Mouse (Mus musculus) ES-E14 (cell line): ENCODE data around the gene Erg. TPM values are rescaled to one million over a fixed set of nuclear protein-coding genes. Genes with fewer than 3 reads are reported as not detected.

Experiments used
- DNase-seq: peaks from one replicate; pipeline ENCODE4 v3.0.0-alpha.2; 2013; ENCODE audit warnings: low read depth, low spot score
- H3K27ac ChIP-seq: 2 replicates; pipeline ENCODE4 v1.5.1; 2012; ENCODE audit warnings: low read depth, mild to moderate bottlenecking, low read length, moderate library complexity, mixed read lengths; ENCODE audit not compliant: poor library complexity, insufficient read depth, severe bottlenecking
- H3K36me3 ChIP-seq: 2 replicates; pipeline ENCODE4 v1.6.1; 2012; ENCODE audit warnings: mild to moderate bottlenecking, low read length, moderate library complexity, mixed read lengths; ENCODE audit not compliant: control insufficient read depth, poor library complexity, insufficient read depth, severe bottlenecking
- H3K4me1 ChIP-seq, 2 experiments: fragments of 150-350 bp in 1 of 2; sonication (generic) in 1 of 2; 2 replicates each; pipeline ENCODE4 v1.6.1; 2012; ENCODE audit warnings: low read length in 2 of 2, mild to moderate bottlenecking in 1 of 2, mixed read lengths in 1 of 2; ENCODE audit not compliant: control insufficient read depth in 2 of 2, insufficient read depth in 2 of 2, poor library complexity in 1 of 2
- H3K4me3 ChIP-seq, 2 experiments: fragments of 150-350 bp in 1 of 2; sonication (generic) in 1 of 2; 2 replicates each; pipeline ENCODE4 v1.5.1; 2012; ENCODE audit warnings: low read length in 2 of 2, low read depth in 1 of 2, mild to moderate bottlenecking in 1 of 2, mixed read lengths in 1 of 2; ENCODE audit not compliant: insufficient read depth in 1 of 2, poor library complexity in 1 of 2, severe bottlenecking in 1 of 2
- H3K9ac ChIP-seq: 2 replicates; pipeline ENCODE4 v1.6.1; 2012; ENCODE audit warnings: low read depth, mild to moderate bottlenecking, low read length, mixed read lengths; ENCODE audit not compliant: poor library complexity, insufficient read depth, severe bottlenecking
- H3K9me3 ChIP-seq: fragments of 150-350 bp; sonication (generic); 2 replicates; pipeline ENCODE4 v1.6.1; 2012; ENCODE audit warnings: low read depth, mild to moderate bottlenecking, low read length; ENCODE audit not compliant: control insufficient read depth, insufficient read depth
- CHD2 ChIP-seq: IDR thresholded peaks from 2 replicates; pipeline ENCODE4 v1.6.1; 2014; ENCODE audit warnings: mild to moderate bottlenecking, low read depth, low read length, inconsistent platforms
- HCFC1 ChIP-seq: IDR thresholded peaks from 2 replicates; pipeline ENCODE4 v1.6.1; 2012; ENCODE audit warnings: low read length, inconsistent platforms, borderline replicate concordance; ENCODE audit not compliant: insufficient read depth
- MAFK ChIP-seq: IDR thresholded peaks from 2 replicates; pipeline ENCODE4 v1.6.1; 2014; ENCODE audit warnings: mild to moderate bottlenecking, low read depth, low read length, inconsistent platforms; ENCODE audit not compliant: insufficient read depth
- ZC3H11A ChIP-seq: IDR thresholded peaks from 2 replicates; pipeline ENCODE4 v1.6.1; 2012; ENCODE audit warnings: low read depth, mild to moderate bottlenecking, inconsistent platforms, low read length, borderline replicate concordance
- ZNF384 ChIP-seq: IDR thresholded peaks from 2 replicates; pipeline ENCODE4 v1.6.1; 2012; ENCODE audit warnings: low read depth, low read length, inconsistent platforms
- in situ Hi-C, 2 experiments: fragments of 600-800 bp; cut with MboI; formaldehyde crosslinking; loops; one replicate each; pipeline ENCODE4 v1.15.1; 2025; ENCODE audit warnings: low sequenced_read_pairs in 2 of 2, inconsistent platforms in 1 of 2; ENCODE audit not compliant: unreplicated experiment in 2 of 2
- total RNA-seq: library from RNA; depleted of rRNA; stranded (reverse); fragments of 300-350 nt; gene quantifications from 2 replicates; pipeline ENCODE4 v1.2.3, GENCODE M21; 2012

Gene Erg
- total RNA-seq, 1 experiment = 0.18 TPM

DNA sequence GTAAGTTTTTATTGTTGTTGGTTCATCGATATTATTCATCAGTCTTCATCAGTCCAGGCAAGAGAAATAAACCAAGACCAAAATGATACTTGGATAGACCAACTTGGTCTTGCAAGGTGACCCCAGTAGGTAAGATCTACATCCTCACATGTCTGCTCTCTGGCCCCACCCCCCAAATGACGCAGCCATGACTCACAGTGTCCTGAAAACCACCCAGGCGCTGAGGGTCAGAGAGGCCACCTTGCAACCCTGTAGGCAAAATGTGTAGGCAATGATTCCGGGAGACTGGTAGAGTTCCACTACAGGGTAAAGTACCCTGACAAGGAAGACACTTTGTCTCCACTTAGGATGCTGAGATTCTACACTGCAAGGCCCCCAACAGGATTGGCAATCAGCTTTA is 138.5 kb downstream of the Erg start:
- in situ Hi-C loops = no loop called here
- Histone ChIP-seq H3K4me1 (no peaks in the 10 kb centered on the region), H3K27ac (no peak overlapping the region)

DNA sequence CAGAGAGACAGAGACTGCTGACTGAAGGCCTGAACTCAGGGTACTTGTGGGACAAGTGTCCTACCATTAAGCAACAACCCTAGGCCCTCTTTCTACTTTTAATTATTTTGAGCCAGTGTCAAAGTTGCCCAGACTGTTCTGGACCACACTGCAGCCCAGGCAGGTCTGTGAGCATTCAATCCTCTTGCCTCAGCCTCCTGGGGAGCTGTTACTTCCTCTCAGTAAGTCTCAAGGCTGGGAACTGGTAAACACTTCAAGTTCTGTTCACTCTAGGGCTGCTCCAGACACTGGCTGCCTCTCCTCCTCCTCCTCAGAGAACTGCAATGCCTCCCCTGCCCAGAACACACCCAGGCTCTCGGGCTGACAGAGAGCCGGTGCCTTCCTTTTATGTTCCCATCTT is 140.0 kb downstream of the Erg start:
- Histone ChIP-seq H3K27ac (no peak overlapping the region), H3K4me3 (no peak overlapping the region), H3K9ac (no peak overlapping the region), H3K36me3 (no peaks in the 10 kb centered on the region), H3K9me3 (no peaks in the 10 kb centered on the region), H3K4me1 (no peaks in the 10 kb centered on the region)
- DNase-seq = no peak
- in situ Hi-C loops = no loop called here
- TF ChIP-seq MAFK (no peak), ZC3H11A (no peak), ZNF384 (no peak), HCFC1 (no peak), CHD2 (no peak)

More for the DNA sequence above, 138.5 kb downstream of the Erg start:
- no peaks in the 10 kb centered on the region for H3K9me3 ChIP-seq
- H3K4me3 ChIP-seq = no peak overlapping the region
- no peaks in the 10 kb centered on the region for H3K36me3 ChIP-seq
- DNase-seq = no peak
- H3K9ac ChIP-seq = no peak overlapping the region
- TF ChIP-seq HCFC1 (no peak), MAFK (no peak), ZNF384 (no peak), CHD2 (no peak), ZC3H11A (no peak)

DNA sequence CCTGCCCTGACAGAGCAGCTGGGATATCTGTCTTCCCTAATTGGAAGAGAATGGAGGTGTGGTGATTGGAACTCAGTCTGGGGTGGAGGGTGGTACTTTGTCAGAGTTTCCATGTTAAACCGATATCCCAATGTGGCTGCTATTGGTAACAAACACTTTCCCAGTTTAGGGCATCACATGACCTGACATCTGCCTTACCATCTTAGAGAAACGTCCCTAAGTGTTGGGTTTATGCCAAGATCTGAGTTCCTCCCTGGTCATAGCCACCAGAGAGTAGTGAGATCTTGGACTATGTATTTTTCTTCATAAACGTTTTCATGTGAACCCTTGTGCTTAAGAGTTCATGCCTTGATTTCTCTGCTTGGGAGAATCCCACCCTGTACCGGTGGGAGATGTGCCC is 144.4 kb downstream of the Erg start:
- Histone ChIP-seq H3K4me3 (no peak overlapping the region), H3K36me3 (no peaks in the 10 kb centered on the region), H3K27ac (no peak overlapping the region), H3K9ac (no peak overlapping the region), H3K9me3 (no peaks in the 10 kb centered on the region), H3K4me1 (no peaks in the 10 kb centered on the region)
- in situ Hi-C loops = no loop called here
- TF ChIP-seq MAFK (no peak), CHD2 (no peak), HCFC1 (no peak), ZNF384 (no peak), ZC3H11A (no peak)
- no peak for DNase-seq

DNA sequence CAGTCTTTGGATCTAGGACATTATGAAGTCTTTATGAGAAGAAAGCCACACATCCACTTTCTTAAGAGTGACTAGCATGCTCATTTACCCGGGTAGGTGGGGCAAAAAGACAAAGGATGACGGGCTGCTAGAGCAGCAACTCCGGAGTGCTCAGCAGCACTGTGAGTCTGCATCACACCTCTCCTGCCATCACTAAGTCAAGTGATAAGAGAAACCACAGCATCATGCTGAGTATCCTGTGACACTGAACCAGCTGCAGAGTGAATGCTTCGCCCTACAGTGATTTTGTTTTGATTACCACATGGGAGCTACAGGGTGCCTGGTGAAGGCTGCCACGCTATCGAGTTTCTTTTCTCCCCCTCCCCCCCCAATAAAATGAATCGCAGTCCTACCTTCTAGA is 145.2 kb downstream of the Erg start:
- in situ Hi-C loops = no loop called here
- DNase-seq = no peak
- Histone ChIP-seq H3K9ac (no peak overlapping the region), H3K9me3 (no peaks in the 10 kb centered on the region), H3K36me3 (no peaks in the 10 kb centered on the region), H3K27ac (no peak overlapping the region), H3K4me3 (no peak overlapping the region), H3K4me1 (no peaks in the 10 kb centered on the region)
- TF ChIP-seq ZC3H11A = no peak
- TF ChIP-seq ZNF384 = no peak
- no peak for TF ChIP-seq CHD2
- no peak for TF ChIP-seq HCFC1
- no peak for TF ChIP-seq MAFK

DNA sequence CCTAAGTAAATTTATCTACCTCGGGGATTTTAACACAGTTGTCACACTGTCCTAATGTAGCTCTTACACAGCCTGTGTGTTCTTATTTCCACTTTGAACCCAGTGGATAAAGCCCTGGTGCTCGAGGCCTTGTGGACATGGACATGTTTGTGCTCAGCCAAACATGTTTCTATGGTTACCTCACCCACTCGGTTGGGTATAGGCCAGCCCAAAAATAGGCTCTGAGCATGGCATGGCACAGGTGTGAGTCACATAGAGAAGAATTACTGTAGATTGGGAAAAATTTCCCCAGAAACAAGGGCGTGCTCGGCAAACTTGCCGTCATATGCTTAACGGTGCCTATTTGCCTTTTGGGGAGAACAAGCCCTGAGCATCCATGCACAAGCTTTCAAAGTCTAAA is 146.1 kb downstream of the Erg start:
- in situ Hi-C loops = no loop called here
- DNase-seq = no peak
- H3K9ac ChIP-seq = no peak overlapping the region
- no peaks in the 10 kb centered on the region for H3K36me3 ChIP-seq
- H3K4me3 ChIP-seq = no peak overlapping the region
- TF ChIP-seq ZNF384 (no peak), MAFK (no peak), HCFC1 (no peak), CHD2 (no peak), ZC3H11A (no peak)
- no peak overlapping the region for H3K27ac ChIP-seq
- no peaks in the 10 kb centered on the region for H3K9me3 ChIP-seq
- no peaks in the 10 kb centered on the region for H3K4me1 ChIP-seq
